Mouse (Mus musculus) bone marrow macrophage, adult 2 months (primary cell): ENCODE data around the gene Sephs1.

Experiments used
- CTCF ChIP-seq: IDR thresholded peaks from 2 replicates; pipeline ENCODE4 v1.5.1; 2012; ENCODE audit warnings: low read depth, mild to moderate bottlenecking, low read length, moderate library complexity
- POLR2A ChIP-seq: IDR thresholded peaks from 2 replicates; pipeline ENCODE4 v1.6.1; 2012; ENCODE audit warnings: mild to moderate bottlenecking, low read depth, low read length, borderline replicate concordance

DNA sequence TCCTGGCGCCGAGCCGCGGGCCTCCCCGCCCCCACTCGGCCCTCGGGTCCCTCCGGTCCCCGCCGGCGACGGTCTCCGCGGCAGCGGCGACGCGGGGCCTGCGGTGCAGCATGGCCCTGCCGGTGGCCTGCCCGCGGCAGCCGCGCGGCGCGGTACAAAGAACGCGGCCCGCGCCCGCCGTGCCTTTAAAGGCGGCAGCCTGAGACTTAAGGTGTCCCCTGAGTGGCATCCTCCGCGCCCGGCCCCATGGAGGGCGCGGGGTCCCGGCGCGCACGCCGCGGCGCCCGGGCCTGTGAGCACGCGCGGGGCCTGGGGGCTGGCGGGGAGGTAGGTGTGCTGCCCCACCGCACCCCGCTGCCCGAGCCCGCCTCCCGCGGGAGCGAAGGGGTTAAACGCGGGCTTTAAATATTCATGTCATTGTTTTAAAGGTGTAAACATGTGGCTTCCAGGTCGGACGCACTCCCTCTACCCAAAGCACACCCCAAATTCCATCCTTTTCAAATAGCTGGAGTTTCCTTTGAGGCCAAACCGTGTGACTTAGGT lies 956 bp downstream of the Sephs1 start:
- TF ChIP-seq CTCF (no peak), POLR2A (no peak)
